Mouse (Mus musculus): ENCODE data around the gene Edn1.

Edn1 gene

DNA sequence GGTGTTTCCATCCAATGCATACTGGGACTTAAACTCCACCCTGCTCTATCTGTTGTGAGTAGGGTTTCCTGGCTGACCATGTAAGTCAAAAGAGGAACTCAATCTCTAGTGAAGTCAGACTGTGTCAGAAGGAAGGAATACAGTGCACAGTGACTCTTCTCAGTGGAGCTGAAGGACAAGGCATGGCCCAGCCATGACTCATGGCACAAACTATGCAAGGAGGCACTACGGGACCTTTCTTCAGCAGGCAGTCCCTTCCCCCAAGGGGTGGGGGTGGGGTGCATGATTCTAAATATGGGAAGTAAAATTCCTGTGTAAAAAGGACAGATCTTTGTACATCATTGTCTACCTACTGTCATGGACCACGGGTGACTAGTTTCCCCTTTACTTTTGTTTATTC lies 27.3 kb downstream of the Edn1 start:
- DNase-seq = no peak

DNA sequence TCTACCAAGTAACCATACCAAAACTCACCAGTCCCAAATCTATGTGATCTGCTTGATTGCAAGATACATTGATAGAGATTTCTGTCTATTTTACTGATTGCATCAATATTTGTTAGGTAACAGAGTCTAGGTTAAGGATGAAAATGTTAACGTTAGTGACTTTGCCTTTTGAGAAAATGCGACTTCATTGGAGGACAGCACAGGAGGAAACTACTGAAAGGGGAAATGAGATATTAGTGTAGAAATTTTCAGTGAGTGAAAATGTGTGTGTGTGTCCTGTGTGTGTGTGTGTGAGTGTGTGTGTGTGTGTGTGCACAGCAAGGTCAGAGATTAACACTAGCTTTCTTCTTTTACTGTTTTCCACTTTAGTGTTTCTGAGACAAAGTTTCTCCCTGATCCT lies 29.8 kb downstream of the Edn1 start:
- DNase-seq = no peak

DNA sequence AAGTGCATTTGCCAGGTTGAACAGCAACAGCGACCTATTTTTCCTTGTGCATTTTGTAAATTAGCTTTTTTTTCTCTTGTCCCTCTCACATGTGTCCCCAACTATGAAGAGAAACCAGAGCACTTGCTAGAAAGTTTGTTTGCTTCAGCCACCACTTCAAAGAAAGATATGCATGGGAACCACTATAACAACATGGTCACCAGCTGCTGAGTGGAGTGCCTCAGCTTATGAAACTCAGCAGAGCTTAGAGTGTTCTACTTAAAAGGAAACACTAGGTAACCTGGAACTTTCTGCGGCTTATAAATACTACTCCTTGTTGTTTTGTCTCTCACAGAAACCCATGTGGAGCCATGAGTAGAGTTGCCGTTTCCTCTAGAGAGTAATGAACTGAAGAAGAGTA lies 33.7 kb downstream of the Edn1 start:
- DNase-seq = no peak

DNA sequence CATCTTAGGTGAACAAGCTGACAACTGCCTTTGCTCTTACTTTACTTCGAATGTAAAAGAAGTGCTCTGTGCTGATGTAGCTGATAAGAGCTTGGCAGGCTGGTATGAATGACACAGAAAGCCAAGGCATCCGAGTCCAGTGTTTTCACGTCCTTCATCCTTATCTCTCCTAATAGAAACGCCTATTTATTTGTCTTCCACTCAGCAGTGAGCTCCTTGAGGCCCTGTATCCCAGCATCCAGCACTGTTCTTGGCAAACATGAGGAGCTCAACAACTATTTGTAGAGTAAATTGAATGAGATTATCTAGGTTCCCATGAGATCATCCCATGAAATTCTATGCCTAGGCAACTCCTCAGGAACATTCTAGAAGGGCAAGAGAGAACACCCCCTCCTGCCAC lies 35.1 kb downstream of the Edn1 start:
- DNase-seq = no peak

DNA sequence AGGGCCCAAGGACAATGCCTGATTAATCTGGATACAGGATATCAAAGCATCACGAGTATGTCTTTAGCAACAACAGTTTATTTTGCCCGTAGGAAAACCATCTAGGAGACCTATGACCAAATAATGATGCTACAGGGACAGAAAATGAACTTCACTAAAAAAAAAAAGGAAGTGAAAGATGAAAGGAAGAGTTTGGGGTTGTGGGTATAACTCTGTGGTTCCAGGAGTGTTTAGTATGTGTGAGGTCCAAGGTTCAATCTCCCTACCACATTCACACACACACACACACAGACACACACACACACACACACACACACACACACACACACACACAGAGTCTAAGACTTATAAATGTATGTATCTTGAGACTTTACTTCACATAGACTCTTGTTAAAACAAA lies 35.8 kb downstream of the Edn1 start:
- no peak for DNase-seq

DNA sequence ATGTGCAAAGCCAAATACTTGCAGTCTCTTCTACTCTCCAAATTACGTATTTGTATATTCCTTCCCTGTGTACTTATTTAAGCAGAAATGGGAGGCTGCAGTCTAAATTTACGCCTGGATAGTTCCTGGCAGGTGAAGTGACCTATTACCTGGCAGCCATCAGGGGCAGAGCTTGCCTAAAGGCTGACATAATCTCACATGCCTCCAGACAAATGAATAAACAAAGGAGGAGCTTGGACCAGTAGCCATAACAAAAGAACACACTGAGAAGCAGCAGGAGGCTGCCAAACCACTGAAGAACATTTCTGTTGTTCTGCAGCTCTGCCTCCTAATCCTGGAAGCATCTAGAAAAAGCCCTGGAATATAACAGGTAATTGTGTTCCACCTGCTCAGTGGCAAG lies 38.2 kb downstream of the Edn1 start:
- no peak for DNase-seq

DNA sequence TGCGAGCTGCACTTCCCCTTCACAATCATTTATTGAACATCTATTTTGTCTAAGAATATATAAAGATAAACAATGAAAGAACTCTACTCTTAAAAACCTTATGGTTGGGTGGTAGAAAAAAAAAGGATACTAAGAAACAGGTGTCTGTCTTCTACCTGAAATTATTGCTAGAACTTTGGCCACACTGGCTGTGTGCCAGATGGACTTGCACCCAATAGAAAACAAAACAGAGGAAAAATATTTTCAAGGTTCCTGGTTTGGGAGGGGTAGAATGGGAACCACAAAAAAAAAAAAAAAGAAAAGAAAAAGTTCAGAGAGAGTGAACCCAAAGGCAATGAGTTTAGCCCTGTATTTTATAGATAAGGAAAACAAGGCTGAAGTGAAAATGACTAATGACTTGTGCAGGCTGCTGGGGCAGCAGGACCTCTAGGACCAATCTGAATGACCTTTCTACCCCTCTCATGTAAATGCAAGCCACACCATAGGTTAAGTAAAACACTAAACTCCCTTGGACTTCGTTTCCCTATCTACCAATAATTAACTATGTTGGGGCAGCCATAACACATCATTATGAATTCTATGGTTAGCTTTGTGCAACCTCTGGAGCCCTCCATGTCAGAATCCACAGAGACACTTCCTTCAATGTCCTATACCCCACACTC lies 40.7 kb downstream of the Edn1 start:
- DNase-seq = no peak

DNA sequence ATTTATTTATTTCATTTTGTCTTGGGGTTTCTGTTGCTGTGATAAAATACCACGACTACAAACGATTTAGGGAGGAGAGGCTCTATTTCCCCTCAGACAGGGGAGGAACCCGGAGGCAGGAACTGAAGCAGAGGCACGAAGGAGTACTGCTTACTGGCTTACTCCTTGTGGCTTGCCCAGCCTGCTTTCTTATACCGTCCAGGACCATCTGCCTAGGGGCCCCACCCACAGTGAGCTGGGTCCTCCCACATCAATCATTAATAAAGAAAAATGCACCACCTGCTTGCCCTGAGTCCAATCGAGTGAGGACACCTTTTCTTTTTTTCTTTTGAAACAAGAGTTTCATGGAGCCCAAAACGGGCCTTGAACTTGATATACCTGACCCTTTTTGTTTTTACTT lies 44.2 kb downstream of the Edn1 start:
- no peak for DNase-seq

DNA sequence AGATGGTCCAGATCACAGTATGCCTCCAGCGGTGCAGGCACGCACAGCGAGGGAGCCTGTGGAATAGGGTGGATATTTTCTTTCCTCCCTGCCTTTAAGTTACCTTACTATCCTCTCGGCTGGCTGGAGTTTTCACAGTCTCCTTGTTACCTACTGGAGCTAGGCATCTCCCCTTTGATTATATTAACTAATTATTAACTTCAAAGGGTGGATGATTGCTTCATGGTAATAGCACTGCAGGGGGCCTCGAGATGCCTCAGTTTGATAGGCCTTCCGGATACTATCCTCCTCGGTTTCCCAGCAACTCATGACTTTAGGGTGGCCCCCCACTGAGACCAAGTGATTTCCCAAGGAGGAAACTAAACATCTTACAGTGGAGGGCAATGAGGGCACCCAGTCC lies 45.1 kb downstream of the Edn1 start:
- DNase-seq = no peak

DNA sequence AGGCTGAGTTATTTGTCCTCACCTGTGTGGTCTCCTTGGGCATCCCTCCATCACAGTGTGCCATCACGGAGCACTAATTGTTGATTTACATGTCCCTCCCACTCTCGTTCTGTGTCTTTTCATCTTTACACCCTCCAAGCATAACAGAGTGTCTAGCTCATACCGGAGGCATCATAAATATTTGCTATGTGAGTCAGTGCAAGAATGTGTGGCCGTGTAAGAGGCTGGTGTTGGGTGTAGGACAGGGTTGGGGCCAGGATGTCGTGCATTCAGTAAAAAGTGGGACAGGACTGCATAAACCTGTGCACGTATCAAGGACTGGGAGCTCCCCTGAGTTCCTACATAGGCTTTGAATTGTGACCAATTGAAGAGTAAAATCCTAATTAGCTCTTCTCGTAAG lies 50.4 kb downstream of the Edn1 start:
- DNase-seq = no peak

Data from thymus, postnatal 36 days (tissue).